Mouse (Mus musculus): ENCODE data around the gene Lmx1b. TPM values are rescaled to one million over a fixed set of nuclear protein-coding genes. Genes with fewer than 3 reads are reported as not detected.
A peak's percentile ranks its signal among the peaks of the same experiment; 100 is the strongest.

Gene Lmx1b
- polyA plus RNA-seq, 1 experiment from 2014 or later = 0.07 TPM

DNA sequence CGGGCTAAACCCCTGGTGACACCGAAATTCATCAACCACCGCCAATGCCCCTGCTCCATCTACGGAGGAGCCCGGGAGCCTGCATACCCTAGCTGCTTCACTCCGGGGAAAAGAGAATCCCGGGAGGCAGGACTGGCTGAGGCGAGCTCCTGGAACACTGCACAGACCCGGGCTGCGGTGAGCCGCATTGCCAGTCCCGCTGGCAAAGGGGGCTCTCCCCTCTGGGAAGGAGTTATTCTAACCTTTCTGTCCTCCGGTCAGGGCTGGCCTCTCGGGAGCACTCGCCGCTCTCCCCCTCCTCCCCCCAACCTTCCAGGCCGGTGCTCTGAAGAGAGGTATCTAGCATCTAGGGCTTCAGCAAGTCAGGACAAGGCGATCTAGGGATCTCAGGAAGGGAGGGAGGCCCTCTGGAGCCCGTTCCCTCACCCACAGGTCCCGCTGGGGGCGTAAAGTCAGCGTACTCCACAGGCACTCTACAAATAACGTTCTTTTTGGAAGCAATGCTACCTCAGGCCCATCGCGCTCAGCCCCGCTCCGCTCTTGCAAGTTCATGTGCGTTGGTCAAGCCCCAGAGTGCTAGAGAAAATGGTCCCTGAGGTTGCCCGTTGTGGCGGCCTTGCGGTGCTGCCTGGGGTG is 8.5 kb downstream of the Lmx1b start:
- Histone ChIP-seq H3K36me3 (ENCODE audit: control insufficient read depth, insufficient read depth, low read length) (no peaks in the 10 kb centered on the region), H3K4me2 (ENCODE audit: low read length) (0 out of 2 replicates have a peak overlapping the region, but pooled peaks have one; percentile 8), H3K27me3 (ENCODE audit: control insufficient read depth, insufficient read depth, low read length) (peaks cover 95% of the 10 kb centered on the region), H3K4me3 (ENCODE audit: control insufficient read depth in 1 of 2, insufficient read depth in 1 of 2, low read depth in 1 of 2, low read length in 2 of 2) (0 out of 4 replicates have a peak overlapping the region, but pooled peaks of 1 of the 2 experiments have one; percentile 3), H3K9me3 (ENCODE audit: control insufficient read depth, low read length) (no peaks in the 10 kb centered on the region), H3K4me1 (ENCODE audit: control insufficient read depth in 2 of 2, insufficient read depth in 2 of 2, low read length in 2 of 2) (peaks cover 0 to 8% of the 10 kb centered on the region in 2 experiments; a peak in 2 of 4 replicates), H3K9ac (ENCODE audit: low read length) (no peak overlapping the region), H3K27ac (replicated peaks in 1 of 2; ENCODE audit: control insufficient read depth in 1 of 2, insufficient read depth in 1 of 2, low read depth in 2 of 2, low read length in 2 of 2) (no peak overlapping the region)
- no peak for ATAC-seq (ENCODE audit: insufficient number of reproducible peaks, insufficient read depth, low FRiP score, low read depth)
- WGBS = under 1% methylated on average over 31 of the region's 31 CpGs

DNA sequence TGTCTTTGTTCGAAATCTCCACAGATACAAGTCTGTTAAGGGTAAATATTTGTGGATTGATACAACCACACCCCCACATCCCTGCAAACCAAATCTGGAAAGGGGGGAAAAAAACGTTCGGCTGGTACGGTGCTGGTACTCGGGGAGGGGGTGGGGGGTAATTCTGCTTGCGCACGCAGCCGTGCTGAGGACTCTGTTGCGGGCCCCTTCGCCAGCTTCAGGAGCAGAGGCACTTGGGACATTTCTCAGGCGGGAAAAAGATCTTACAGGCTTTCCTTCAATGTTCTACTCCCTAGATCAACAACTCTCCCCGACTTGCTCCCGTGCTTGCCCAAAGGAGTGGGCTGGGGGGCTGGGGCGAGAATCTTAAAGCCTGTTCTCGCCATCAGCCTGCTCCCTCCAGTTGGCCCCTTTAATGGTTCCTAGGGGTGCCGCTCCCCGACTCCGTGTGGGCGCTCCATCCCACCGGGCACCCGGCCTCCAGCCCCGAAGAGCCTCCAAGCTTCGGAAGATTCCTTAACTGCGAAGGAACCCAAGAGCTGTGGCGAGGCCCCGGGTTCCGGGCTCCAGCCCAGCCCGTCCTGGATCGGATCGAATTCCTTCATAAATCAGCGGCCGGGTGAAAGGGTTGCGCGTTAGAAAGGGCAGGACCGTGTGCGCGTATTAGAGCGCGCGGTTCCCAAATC is 9.1 kb downstream of the Lmx1b start:
- H3K4me2 ChIP-seq (ENCODE audit: low read length) = 0 out of 2 replicates have a peak overlapping the region, but pooled peaks have one; percentile 8
- H3K4me3 ChIP-seq (ENCODE audit: control insufficient read depth in 1 of 2, insufficient read depth in 1 of 2, low read depth in 1 of 2, low read length in 2 of 2) = peak overlapping the region in 1 of 2 experiments; percentile 3; a peak in 1 of 4 replicates
- WGBS = 1% methylated on average over 40 of the region's 40 CpGs

DNA sequence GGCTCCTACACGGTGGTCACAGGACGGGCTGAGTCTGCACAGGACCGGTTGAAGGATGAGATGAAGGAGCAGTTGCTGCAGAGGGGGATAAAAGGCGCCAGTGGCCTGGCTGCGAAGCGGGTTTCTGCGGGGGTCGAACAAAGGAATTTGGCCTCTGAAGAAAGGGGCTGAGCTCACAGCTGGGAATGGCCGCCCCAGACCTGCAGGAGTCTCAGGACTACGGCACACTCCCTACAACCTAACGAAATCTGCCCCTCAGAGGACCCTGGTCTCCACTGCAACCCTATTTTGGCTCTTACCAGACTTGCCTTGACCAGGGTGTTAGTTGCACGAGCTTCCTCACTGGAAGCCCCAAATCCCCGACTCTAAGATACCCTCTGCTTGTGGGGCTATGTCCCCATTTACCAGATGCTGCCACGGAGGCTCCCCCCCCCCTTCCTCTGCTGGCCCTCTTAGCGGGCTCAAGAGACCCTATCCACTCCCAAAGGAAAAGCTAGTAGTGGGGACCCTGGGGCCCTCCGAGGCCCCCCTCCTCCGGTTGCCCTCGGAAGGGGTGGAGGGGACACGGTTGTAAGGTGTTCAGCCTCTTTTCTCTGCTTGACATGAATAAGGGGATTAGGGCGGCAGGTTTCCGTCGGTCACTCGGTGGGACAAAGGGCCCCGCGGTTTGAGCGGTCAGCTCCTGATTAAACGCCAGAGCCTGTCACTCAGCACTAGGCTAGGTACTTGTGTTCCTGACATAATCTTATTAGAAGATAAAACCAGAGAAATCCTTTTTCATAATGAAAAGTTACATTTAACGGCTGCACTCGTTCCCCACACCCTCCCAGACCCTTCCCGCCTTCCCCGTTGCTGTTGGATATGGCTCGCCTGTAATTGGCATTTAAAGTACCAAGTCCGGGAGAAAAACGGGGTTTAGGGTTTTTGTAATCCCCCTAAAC is 10.0 kb downstream of the Lmx1b start:
- Histone ChIP-seq H3K4me3 (ENCODE audit: control insufficient read depth in 1 of 2, insufficient read depth in 1 of 2, low read depth in 1 of 2, low read length in 2 of 2) (no peak overlapping the region), H3K27me3 (ENCODE audit: control insufficient read depth, insufficient read depth, low read length) (peaks cover 100% of the 10 kb centered on the region), H3K36me3 (ENCODE audit: control insufficient read depth, insufficient read depth, low read length) (no peaks in the 10 kb centered on the region), H3K9me3 (ENCODE audit: control insufficient read depth, low read length) (no peaks in the 10 kb centered on the region), H3K4me2 (ENCODE audit: low read length) (no peak overlapping the region), H3K9ac (ENCODE audit: low read length) (no peak overlapping the region), H3K4me1 (ENCODE audit: control insufficient read depth in 2 of 2, insufficient read depth in 2 of 2, low read length in 2 of 2) (peaks cover 0 to 8% of the 10 kb centered on the region in 2 experiments; a peak in 2 of 4 replicates), H3K27ac (replicated peaks in 1 of 2; ENCODE audit: control insufficient read depth in 1 of 2, insufficient read depth in 1 of 2, low read depth in 2 of 2, low read length in 2 of 2) (no peak overlapping the region)
- whole genome bisulfite sequencing = 2% methylated on average over 34 of the region's 34 CpGs
- no peak for ATAC-seq (ENCODE audit: insufficient number of reproducible peaks, insufficient read depth, low FRiP score, low read depth)

More for the DNA sequence above, 9.1 kb downstream of the Lmx1b start:
- no peaks in the 10 kb centered on the region for H3K36me3 ChIP-seq (ENCODE audit: control insufficient read depth, insufficient read depth, low read length)
- no peak overlapping the region for H3K9ac ChIP-seq (ENCODE audit: low read length)
- peaks cover 0 to 8% of the 10 kb centered on the region in 2 experiments; a peak in 2 of 4 replicates for H3K4me1 ChIP-seq (ENCODE audit: control insufficient read depth in 2 of 2, insufficient read depth in 2 of 2, low read length in 2 of 2)
- ATAC-seq (ENCODE audit: insufficient number of reproducible peaks, insufficient read depth, low FRiP score, low read depth) = no peak
- no peak overlapping the region for H3K27ac ChIP-seq (replicated peaks in 1 of 2; ENCODE audit: control insufficient read depth in 1 of 2, insufficient read depth in 1 of 2, low read depth in 2 of 2, low read length in 2 of 2)
- peaks cover 100% of the 10 kb centered on the region for H3K27me3 ChIP-seq (ENCODE audit: control insufficient read depth, insufficient read depth, low read length)
- no peaks in the 10 kb centered on the region for H3K9me3 ChIP-seq (ENCODE audit: control insufficient read depth, low read length)

- peaks cover 2 to 8% of the 10 kb centered on the region in 2 experiments; a peak in 2 of 4 replicates for H3K4me1 ChIP-seq (ENCODE audit: control insufficient read depth in 2 of 2, insufficient read depth in 2 of 2, low read length in 2 of 2)
- 14% methylated on average over 6 of the region's 6 CpGs for WGBS
Measured at GRCm38 (mm10) chr2:33629641-33630040, 10.7 kb downstream of the Lmx1b start.

GRCm38 (mm10) chr2:33628791-33629190 is 11.5 kb downstream of the Lmx1b start:
- H3K4me2 ChIP-seq (ENCODE audit: low read length) = no peak overlapping the region
- peaks cover 3 to 8% of the 10 kb centered on the region in 2 experiments; a peak in 2 of 4 replicates for H3K4me1 ChIP-seq (ENCODE audit: control insufficient read depth in 2 of 2, insufficient read depth in 2 of 2, low read length in 2 of 2)
- H3K9ac ChIP-seq (ENCODE audit: low read length) = no peak overlapping the region
- H3K4me3 ChIP-seq (ENCODE audit: control insufficient read depth in 1 of 2, insufficient read depth in 1 of 2, low read depth in 1 of 2, low read length in 2 of 2) = no peak overlapping the region
- no peaks in the 10 kb centered on the region for H3K9me3 ChIP-seq (ENCODE audit: control insufficient read depth, low read length)
- WGBS = 4% methylated on average over 16 of the region's 16 CpGs
- no peak for ATAC-seq (ENCODE audit: insufficient number of reproducible peaks, insufficient read depth, low FRiP score, low read depth)
- no peaks in the 10 kb centered on the region for H3K36me3 ChIP-seq (ENCODE audit: control insufficient read depth, insufficient read depth, low read length)
- H3K27me3 ChIP-seq (ENCODE audit: control insufficient read depth, insufficient read depth, low read length) = peaks cover 98% of the 10 kb centered on the region
- no peak overlapping the region for H3K27ac ChIP-seq (replicated peaks in 1 of 2; ENCODE audit: control insufficient read depth in 1 of 2, insufficient read depth in 1 of 2, low read depth in 2 of 2, low read length in 2 of 2)

More at GRCm38 (mm10) chr2:33629641-33630040, 10.7 kb downstream of the Lmx1b start:
- peaks cover 100% of the 10 kb centered on the region for H3K27me3 ChIP-seq (ENCODE audit: control insufficient read depth, insufficient read depth, low read length)
- H3K9me3 ChIP-seq (ENCODE audit: control insufficient read depth, low read length) = no peaks in the 10 kb centered on the region
- H3K36me3 ChIP-seq (ENCODE audit: control insufficient read depth, insufficient read depth, low read length) = no peaks in the 10 kb centered on the region
- H3K4me2 ChIP-seq (ENCODE audit: low read length) = no peak overlapping the region
- H3K27ac ChIP-seq (replicated peaks in 1 of 2; ENCODE audit: control insufficient read depth in 1 of 2, insufficient read depth in 1 of 2, low read depth in 2 of 2, low read length in 2 of 2) = no peak overlapping the region
- no peak overlapping the region for H3K9ac ChIP-seq (ENCODE audit: low read length)
- H3K4me3 ChIP-seq (ENCODE audit: control insufficient read depth in 1 of 2, insufficient read depth in 1 of 2, low read depth in 1 of 2, low read length in 2 of 2) = no peak overlapping the region
- ATAC-seq (ENCODE audit: insufficient number of reproducible peaks, insufficient read depth, low FRiP score, low read depth) = no peak

DNA sequence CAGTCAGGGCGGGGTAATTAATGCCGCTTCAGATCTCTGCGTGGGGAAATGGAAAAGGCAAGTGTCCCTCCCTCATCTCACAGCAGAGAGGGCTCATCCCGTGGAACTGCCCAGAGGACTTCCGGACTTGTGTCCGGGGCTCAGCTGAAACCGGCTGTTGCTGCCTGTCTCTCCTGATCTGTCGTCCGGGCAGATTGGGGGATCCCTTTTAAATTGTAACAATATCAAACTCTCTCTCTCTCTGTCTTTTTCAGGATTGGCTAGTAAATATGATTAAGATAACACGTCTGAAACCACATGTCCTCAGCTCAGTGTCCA is 13.3 kb downstream of the Lmx1b start:
- Histone ChIP-seq H3K27ac (replicated peaks in 1 of 2; ENCODE audit: control insufficient read depth in 1 of 2, insufficient read depth in 1 of 2, low read depth in 2 of 2, low read length in 2 of 2) (no peak overlapping the region), H3K9ac (ENCODE audit: low read length) (no peak overlapping the region), H3K27me3 (ENCODE audit: control insufficient read depth, insufficient read depth, low read length) (peaks cover 84% of the 10 kb centered on the region), H3K36me3 (ENCODE audit: control insufficient read depth, insufficient read depth, low read length) (no peaks in the 10 kb centered on the region), H3K4me1 (ENCODE audit: control insufficient read depth in 2 of 2, insufficient read depth in 2 of 2, low read length in 2 of 2) (peaks cover 3 to 8% of the 10 kb centered on the region in 2 experiments; a peak in 2 of 4 replicates), H3K9me3 (ENCODE audit: control insufficient read depth, low read length) (no peaks in the 10 kb centered on the region), H3K4me2 (ENCODE audit: low read length) (no peak overlapping the region), H3K4me3 (ENCODE audit: control insufficient read depth in 1 of 2, insufficient read depth in 1 of 2, low read depth in 1 of 2, low read length in 2 of 2) (no peak overlapping the region)
- WGBS = 34% methylated on average over 10 of the region's 10 CpGs
- no peak for ATAC-seq (ENCODE audit: insufficient number of reproducible peaks, insufficient read depth, low FRiP score, low read depth)

Data from heart, embryonic 14.5 days (tissue).